Mouse (Mus musculus) frontal cortex, adult (tissue): ENCODE measurements around the gene Tnn.

Source experiments
- ATAC-seq: cut with Nextera tagmentation; 2 replicates; pipeline ENCODE4 v1.9.2; 2017; ENCODE audit warnings: mild to moderate bottlenecking, moderate library complexity, mixed read lengths; ENCODE audit not compliant: low TSS enrichment

The Tnn gene

DNA sequence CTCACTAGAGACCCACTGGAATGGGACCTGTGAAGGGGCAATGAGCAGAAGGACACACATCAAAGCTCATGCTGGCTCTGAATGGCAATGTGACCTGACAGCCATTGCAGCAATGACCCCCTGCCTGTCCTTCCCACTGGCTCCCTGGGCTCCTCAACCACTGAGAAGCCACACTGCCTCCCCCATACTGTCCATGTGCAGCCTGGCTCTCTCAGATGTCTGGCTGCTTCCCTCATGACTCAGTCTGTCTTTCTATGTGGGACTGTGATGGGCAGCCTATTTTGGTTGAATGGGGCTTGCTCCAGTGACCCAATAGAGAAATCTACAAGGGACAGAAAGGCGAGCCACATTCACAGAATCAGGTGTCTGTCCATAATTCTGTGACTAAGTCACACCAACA, 70.7 kb downstream of the Tnn start:
- 0 out of 2 replicates have a peak, but pooled peaks have one; percentile 56 for ATAC-seq

DNA sequence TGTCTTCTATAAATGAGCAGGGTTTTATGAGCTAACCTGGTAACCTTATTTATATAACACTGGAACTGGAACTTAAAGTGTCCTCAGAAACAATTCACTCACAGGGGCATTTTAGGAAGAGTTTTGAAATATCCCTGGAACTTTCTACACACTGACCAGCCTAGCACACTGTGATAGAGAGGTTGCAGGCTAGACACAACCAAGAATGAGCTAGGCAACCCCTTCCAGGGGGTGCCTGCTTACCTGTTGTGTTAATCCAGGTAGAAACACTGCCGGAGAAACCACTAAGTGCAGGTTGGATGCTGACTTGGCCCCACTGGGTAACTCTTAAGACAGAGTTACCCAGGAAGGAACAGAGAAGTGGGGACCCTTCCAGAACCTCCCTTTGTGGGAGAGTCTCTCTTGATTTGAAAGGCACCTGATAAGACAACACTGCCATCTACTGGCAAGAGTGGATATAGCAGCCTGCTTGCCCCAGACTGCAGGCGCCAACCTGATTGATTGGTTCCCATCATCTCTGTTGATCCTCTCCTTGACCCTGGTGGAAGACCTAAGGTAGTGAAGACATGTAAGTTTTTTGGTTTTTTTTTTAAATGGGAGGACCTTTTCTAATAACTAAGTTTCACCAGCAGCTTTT, 72.5 kb downstream of the Tnn start:
- ATAC-seq = peak; percentile 80

DNA sequence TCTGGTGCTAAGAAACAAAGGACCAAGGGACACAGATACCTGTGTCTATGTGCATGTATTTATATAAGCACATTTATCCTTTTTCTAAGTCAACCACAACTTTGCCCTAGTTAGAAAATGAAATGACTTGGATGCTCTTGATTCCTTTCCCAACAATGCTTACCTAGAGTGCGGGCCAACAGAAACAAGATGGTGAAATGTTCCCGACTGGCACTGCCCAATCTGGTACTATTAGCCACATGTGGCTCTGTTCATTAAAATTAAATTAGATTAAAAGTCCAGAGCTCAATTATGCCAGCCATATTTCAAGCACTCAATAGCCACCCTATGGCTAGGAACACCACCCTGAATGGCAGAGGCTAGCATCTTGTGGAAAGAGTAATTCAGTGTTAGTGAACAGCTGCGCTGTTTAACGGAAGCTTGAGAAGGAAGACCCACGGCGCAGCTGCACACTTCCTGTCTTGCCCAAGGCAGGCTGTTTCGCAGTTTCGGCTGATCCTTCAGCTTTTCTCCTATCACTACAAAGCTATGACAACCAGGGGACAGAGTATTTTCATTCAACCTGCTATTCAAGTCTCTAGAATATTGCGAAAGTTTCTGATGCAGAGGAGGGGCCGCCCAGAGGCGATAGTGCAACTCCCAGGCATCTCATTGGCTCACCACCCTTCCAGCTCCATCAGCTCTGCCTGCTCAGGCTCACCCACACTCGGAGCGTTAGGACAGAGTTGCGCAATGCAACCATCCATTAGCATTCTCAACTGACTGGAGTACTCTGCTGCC, 74.3 kb downstream of the Tnn start:
- peak; percentile 36; the same call in 1 of the 2 replicates for ATAC-seq

DNA sequence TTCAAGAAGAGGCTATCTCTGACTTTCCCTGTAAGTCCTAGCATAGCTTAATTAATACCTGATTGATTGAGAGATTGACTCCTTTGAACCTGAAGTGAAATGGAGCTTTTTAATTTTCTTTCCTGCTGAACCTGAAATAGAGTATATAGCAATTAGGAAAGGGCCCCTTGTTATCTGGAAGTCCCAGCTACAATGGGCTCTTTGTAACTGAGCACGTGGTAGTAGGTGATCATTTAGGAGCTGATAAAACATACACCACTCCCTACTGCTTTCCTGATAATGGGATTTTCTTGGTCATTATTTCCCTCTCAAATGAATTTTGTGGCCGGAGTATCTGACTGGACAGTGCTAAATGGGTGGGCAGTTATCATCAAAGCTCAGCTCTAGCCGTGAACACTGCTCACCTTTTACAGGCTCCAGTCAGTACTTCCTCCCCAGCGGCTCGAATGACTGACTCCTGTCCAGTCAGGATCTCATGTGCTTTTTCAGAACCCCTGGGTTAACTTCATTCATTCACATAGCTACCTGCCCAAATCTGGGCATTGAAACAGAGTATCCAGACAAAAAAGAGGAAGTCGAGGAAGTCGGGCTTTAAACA, 88.7 kb downstream of the Tnn start:
- ATAC-seq = no peak

DNA sequence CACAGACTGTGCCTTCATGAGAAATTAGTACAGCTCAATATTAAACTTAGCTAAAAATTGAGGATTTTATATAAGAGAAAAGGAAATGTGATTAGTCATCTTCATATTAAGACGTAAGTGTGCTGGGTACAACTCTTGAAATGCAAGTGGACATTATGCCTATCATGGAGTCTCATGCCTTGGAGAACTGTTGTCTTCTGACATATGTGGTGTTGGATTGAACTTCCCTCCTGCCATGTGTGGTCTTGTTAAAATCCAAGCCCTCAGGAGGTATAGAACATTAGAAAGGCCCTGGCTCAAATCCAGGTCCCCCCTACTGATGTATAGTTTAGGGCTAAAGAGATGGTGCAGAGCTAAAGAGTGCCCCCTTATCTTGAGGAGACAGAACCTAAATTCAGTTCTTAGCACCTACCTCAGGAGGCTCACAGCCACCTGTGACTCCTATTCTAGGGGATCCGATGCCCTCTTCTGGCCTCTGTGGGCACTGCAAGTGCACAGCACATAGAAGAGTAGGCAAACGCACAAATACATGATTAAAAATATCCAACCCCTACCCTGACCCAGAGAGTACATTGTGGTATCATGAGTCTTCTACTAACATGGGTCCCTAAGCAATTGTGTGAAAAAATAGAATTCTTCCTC, 91.5 kb downstream of the Tnn start:
- ATAC-seq = no peak

DNA sequence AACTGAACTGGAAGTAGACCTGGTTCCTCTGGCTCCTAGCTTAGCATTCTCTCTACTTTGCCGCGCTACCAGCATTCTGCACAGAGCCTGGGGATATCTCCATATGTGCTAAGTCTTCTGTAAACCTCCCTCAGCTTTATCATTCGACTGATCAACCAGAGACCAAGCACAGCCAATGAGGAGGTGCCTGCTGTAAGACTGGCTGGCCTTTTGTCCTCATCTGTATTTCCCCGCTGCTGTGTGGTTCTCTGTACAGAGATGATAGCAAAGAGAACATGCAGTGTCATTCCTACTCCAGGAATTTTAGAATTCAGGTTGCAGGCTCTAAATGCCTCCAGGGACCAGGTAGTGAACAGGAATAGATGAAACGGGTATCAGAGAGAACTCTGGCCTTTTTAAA, 92.1 kb downstream of the Tnn start:
- no peak for ATAC-seq

DNA sequence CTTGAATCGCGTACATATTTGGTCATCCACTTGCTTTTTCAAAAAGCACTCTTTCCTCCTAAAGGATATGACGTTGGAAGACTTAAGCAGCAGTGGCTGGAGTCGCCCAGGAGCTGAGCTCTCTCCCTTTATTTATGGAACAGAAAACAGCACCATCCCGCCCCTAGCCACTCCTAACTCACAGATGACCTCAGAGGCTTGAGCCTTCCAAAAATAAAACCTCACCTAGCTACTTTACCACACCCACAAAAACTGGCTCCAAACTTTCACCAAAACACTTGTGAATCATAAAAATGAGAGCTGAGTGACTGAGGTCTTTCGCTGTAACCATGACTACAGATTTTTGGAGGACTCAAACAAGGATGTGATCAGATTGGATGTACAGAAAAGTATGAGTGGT, 92.8 kb downstream of the Tnn start:
- ATAC-seq = no peak

DNA sequence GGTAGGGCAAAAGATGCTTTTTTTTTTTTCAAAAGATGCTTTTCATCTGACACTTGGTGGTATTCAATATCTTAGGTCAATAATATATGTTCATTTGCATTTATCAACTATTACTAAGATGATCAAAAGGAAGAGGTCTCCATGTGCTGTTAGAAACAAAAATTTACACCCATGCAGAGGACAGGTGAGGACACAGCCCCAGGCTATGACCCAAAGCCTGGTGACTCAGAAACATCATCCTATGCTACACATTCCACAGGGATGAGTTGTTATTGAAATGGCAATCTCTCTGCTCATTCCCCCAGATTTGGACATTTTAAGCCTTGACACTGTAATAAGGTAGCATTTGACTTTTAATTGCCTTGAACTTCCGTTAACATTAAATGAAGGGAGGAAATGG, 93.5 kb downstream of the Tnn start:
- ATAC-seq = no peak

DNA sequence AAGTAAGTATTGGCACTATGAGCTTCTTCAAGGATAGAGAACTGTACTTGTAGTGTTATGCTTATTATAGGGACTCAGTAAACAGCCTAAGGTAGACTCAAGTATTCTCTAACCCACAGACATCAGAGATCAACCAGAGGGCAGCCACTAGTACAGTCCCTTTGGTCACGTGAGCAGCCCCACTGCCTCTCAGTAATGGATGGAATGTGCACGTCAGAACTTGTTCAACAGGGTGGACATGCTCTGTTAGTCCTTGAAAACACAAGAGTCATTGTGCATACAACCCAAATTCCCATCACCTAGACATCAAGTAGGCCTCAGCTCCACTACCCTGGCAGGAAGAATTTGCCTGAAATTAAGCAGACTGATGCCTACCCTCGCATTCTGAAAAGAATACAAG, 95.7 kb downstream of the Tnn start:
- no peak for ATAC-seq

DNA sequence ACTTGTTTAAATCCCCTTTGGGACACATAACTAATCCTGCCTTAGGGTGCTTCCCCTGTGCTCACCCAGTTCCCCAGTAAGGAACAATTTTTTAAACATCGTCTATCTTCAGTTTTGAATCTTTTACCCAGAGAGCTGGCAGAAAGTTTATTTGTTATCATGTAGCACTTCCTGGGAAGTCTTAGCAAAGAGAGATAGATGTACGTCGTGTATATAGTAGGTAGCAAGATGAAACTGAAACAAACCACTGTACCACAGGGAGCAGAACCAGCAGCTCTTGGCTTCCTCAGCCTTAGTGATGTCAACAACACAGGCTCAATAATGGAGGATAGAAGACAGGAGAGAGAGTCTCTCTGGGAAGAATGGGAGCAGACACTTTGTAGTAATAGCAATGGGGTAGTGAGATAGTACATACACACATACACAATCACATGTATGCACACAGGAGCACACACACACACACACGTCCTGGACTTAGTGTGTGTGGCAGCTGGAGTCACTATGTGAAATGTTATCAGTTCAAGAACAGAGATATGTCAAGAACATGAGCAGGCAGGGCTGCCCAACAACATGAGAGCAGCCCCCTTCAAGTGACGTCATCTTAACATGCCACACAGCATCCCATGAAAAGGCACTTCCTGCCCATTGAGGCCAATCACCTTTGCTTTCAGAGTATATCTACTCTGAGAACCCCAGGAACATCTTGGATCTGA, 98.9 kb downstream of the Tnn start:
- ATAC-seq = no peak

DNA sequence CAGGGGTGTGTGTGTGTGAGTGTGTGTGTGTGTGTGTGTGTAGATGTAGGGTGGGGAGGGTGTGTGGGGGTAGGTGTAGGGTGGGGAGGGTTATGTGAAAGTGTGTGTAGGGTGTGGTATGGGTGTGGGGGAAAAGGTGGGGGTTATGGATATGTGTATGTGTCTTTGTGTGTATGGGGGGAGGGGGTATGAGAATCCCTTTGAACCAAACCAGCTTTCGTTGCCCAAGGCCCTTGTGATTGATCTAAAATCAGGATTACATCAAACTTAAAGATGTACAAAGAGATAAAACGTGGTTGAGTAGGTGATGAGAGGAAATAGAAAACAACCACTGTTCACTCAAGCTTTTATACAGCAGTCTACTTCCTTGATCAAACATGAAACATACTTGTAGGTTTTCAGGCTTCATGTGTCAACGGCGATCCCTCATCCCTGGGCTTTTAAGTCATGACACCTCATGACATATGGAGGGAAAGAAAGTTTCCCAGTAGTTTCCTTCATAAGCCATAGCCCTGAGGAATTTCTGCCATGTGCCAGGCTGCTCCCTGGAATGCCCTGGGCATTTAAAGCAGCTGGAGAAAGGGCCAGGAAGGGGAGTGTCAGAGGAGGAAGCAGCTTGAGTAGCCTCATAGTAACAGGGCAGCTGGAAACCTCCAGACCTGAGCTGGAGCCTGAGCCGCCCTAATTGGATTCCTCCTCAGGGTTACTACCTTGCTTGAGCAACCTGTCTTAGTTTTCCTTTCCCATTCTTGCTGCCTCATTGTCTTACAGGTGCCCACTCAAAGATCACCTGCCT, 99.7 kb downstream of the Tnn start:
- ATAC-seq = no peak

DNA sequence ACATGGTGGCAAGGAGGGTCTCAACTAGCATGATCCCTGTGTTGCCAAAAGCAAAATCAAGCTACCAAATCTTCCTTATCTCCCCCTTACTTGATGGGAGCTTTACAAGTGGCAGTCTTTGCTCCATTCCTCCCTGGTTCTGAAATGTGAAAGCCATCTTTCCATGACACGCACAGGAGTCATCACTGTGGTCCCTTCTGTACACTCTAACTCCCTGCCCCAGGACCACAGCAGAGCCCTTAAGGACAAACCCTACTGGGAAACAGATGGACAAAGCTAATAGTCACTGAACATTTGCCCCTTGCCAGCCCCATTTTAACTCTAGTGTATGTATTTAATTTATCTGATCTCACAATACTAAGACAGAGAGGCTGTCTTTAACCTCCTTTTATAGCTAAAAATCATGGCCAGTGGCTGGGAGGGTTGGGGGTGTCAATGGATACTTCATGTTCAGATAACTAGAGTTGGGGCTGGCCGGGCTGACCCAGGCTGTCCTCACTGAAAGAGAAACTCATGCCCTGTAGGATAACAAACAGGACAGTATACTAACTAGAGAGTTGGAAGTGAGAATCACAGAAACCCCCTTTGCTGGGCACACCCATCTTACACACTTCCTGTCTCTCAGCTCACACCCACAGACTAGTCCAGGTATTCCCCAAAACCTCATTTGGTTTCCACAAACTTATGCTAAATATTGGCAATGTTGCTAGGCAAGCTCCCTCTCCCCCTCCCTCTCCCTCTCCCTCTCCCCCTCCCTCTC, 100.6 kb downstream of the Tnn start:
- no peak for ATAC-seq

DNA sequence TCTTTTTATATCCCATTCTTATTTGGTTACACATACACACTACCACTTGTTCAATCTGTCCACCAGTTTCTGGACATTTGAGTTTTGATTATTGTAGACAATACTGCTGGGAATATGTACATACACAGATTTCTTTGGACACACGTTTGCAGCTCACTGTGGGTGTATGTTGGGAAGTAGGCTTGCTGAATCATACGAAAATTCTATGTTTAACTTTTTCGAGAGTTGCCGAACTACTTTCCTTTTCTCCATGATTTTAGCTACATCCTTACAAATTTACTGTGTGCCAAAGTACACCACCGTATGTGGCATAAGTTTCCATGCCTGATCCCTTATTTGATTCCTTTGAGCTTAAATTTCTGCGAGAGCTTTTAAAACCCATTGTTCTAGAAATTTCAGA, 102.5 kb downstream of the Tnn start:
- peak; percentile 93 for ATAC-seq

DNA sequence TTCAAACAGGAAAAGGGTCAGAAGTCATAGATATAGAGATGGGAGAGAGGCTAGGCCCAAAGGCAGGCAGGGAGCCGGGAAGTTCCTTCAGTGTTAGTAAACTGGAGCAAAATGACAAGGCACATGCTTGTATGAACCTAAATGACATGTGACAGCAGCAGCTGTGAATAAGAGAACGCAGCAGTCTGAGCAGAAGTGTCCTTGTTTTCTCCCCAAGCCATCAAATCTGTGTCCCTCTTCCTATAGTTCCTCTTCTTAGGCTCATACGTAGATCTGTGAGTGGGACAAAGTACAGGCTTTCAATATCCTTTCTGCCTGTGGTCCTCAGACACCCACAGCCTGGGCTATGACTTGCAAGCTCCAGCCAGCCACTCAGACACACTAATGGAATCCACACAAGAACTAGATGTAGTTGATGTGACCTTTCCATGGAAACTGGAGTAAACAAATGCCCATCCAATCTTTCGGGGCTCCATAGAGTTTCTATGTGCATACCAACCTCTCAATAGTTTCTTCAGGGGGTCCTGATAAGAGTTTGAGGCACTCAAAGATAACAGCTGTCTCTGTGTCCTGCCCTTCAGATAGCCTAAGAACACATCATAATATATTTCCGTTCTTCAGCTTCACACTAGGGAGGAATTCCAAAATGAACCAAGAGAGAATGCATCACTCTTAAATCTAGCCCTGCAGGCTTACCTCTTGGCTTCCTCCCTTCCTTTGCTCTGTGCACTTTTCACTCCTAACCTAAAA, 104.1 kb downstream of the Tnn start:
- ATAC-seq = no peak

DNA sequence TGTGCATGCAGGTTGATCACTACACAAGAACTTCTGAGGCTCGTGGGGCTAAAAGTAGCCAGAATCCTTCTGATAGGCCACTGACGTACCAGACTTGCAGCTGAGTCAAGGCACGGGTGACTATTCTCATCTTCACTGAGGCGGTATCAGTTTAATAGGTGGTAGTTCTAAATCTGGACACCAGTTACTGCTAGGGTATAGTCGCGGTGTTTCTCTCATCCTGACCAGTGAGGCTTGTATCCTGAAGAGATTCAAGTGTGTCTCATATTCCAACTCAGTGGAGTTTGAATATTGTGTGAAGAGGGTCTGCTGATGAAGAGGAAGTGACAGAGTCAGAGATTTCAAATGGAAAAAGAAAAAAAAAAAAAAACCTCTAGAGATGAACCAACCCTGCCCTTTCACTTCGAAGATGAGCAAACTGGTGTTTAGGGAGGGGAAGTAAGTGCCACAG, 105.9 kb downstream of the Tnn start:
- no peak for ATAC-seq

DNA sequence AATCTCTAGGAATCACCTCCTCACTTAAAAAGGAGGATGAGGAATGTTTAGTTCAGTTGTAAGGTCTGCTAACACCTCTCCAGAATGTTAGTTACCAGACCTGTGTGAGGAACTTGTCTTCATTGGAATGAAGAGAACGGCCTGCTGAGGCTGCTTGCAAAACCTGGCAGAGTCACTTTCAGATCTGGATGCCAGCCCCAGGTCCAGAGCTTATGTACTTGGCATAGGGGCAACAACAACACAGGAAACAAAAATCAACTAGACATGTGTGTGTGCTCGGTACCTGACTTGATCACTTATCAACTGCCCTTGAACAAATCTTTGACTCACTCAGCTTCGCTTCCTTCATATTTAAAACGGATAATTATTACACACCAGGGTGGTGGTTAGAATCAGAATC, 106.6 kb downstream of the Tnn start:
- ATAC-seq = no peak

DNA sequence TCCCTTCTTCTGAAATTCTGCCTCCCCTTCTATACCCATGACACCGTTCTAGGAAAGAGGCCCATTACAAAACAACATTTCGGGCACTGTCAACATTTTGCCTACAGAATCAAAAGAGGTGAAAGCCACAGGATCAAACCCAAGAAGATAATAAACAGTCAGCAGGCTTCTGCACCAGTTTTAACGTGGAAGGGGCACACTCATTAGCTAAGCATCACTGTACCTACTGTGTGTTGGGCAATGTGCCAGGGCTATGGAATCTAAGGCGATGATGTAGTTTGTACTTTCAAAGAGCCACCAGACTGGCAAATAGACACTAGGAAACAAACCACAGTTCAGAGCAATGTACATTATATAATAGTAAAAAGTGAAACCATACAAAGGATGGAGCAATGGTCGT, 107.4 kb downstream of the Tnn start:
- ATAC-seq = no peak

DNA sequence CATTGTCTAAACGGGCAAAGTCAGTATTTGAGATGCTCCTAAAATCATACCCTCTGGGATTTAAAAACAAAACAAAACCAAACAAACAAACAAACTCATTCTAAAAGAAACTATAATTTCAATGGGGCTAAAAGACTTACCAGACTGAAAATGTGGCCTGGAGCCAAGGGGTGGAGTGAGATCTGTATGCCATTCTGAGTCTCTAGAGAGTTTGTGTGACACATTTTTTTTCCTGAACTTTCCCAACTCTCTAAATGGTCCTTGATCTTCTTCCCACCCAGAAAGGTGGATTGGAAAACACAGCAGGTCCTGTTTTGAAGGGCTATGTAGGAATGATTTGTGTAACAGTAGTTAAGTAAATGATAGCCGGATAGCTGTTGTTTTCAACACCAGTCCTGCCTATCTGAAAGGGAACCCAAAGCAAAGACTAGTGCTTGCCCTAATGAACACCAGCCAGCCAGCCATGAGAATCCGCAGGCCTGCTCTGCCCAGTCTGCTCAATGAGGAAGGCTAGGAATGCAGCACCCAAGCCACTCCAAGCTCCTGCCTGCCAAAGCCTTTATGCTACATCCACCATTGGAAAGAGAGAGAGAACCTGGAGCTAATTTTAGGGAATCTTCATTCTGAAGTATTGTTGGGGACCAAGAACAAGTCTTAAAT, 108.2 kb downstream of the Tnn start:
- ATAC-seq = no peak
